Mouse (Mus musculus) adrenal gland, postnatal 10 days (tissue): ENCODE data around the gene Fabp2. TPM values are rescaled to one million over a fixed set of nuclear protein-coding genes. Genes with fewer than 3 reads are reported as not detected.
A peak's percentile ranks its signal among the peaks of the same experiment; 100 is the strongest.
"Not testable (repeated sequence)": the region's sequence is repeated elsewhere in the genome, so short reads cannot be mapped to it uniquely, and the experiment has no call there.

Experiments used
- DNase-seq: peaks from one replicate; pipeline ENCODE4 v3.0.0; 2021; ENCODE audit warnings: mixed read lengths
- total RNA-seq, 2 experiments: library from RNA; stranded (reverse); gene quantifications; 2 replicates each; pipeline ENCODE4 v1.2.3; 2021

Fabp2 gene
- total RNA-seq, 2 experiments from 2014 or later: 7.5 to 17.9 TPM

- DNase-seq: no peak
These were observed 24.4 kb downstream of the Fabp2 start, which contains the start of gene Gm10959 for GRCm38 (mm10) chr3:122919260-122919659. Gene Gm10959, minus strand, starts transcription at chr3:122919360.

DNA sequence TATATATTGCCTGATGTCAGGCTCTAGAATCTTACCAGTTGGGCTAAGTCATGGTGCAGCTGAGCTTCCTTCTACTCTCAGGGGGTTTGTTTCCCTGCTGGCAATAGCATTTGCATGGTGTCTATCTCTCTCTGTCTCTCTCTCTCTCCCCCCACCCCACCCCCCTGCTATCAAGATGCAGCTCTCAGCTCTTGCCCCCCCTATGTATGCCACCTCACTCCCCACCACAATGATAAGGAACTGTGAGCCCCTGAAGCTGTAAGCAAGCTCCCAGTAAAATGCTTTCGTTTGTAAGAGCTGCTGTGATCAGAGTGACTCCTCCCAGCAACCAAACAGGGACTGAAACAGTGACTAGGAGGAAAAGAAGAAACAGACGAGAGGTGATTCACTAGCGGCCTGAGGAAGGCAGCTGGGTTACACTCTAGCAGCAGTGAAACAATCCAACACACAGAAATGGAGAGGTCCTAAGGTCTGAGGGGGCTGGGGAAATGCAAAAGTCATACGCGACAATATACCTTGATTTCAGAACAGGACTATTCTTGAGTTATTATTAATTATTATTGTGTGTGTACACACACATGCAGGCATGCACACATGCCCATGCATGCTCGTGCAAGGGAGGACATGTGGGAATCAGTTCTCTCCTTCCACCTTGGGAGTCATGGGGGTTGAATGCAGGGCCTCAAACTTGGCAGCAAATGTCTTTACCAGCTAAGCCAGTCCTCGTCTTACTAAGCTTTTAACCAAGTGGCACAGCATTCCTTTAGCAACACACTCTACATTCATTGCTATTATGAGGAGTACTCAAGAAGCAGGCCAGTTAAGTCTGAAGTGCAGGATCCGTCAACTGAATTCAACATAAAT lies 25.9 kb downstream of the Fabp2 start:
- no peak for DNase-seq

DNA sequence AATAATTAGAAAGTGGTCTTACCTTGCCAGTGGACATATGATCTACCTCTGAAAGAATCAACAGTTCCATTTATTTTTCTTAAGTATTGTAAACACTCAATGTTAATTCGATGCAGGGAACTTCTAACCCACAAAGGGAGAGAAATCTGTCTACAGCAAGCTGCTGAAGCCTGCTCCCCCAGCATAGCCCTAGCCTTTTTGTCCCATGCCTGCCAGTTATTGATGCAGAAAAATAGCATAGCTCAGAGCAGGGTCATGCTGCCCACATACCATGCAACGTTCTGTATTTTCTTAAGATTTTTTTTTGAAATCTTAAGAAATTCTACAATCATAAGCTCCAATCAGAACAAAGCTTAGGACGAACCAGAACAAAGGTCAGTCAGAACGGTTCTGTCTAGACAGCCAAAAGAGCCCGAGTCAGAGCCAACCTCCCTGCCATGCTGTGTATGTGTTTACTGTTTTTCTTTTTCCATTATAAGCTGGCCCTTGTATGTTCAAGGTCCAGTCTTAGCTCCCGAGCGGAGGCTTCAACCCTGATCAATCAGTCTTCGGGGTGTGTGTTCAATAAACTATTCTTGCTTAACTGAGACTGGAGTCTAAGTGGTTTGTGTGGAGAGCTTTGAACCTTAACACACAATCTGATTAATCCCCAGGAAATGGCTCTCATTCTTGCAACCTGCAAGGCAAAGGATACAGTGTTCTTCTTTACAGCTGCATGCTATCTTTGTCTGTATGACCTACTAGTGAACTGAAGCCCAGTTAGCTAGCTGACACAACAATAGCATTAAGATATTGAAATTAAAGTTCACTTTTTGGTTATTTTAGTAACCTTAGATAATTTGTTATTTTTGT lies 27.0 kb downstream of the Fabp2 start:
- DNase-seq: peak; percentile 34

GRCm38 (mm10) chr3:122923147-122923546 lies 28.3 kb downstream of the Fabp2 start:
- no peak for DNase-seq

GRCm38 (mm10) chr3:122924009-122924914 lies 29.4 kb downstream of the Fabp2 start, which contains the start of gene 1810037I17Rik:
Gene 1810037I17Rik, plus strand, starts transcription at chr3:122924203.
- DNase-seq: peak; percentile 98

DNA sequence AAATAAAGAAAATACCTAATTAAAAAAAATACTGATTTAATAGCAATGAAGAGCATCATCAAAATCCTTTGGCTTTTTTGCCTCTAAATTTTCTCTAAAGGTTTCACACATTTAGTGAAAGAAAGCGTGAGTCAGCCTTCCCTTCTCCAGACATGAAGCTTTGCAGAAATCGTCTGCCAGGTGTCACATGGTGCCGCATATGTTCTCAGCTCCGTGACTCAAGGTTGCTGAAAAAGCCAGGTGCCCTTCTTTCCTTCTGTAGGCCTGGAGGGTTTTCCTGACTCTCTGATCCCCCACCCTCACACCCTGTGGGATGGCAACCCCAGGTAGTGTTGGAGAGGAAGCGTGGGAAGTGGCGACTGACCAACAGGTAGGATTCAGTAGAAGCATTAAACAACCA lies 34.9 kb downstream of the Fabp2 start:
- DNase-seq: no peak

DNA sequence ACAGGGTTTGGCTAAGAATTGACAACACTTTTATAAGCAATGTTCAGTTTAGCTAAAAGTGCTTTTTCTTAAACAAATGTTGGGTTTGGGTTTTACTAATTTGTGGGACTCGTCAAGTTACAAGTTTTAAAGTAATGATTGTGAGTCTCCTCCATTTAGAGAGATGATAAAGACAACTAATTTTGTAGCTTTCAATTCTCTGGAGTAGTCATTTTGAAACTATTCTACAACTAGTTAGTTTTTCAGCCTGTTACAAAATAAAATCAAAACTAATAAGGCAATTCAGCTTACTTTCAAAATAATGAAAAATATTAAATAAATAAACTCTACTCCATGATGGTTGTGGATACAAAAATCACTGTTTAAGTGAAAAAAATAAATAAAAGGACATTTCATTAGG lies 37.6 kb downstream of the Fabp2 start:
- no peak for DNase-seq

GRCm38 (mm10) chr3:122937176-122937575 lies 42.3 kb downstream of the Fabp2 start:
- not testable (repeated sequence) for DNase-seq

DNA sequence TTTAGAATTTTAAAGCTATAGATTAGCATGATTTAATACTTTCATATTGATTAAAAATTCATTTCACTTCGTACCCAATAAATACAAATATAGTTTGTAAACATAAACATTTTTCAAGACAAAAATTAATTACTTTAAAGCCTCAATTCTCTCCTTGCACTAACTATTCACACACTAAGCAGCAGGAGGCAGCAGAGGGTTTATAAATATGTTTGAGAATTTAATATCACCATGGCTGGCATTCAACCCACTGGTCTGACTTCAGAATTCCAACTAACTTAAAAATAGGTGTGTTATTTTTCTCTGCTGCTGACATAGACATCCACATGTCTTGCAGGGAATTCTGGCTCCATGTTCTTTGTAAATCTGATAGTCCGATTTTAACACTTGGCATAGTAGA lies 44.3 kb downstream of the Fabp2 start:
- peak; percentile 58 for DNase-seq

GRCm38 (mm10) chr3:122943387-122943890 lies 48.6 kb downstream of the Fabp2 start:
- DNase-seq: peak; percentile 31

Other genes starting within 250 kb of the Fabp2 start
- gene Pde5a, start 166.1 kb upstream of the Fabp2 start, total RNA-seq: 10 to 100 TPM; 20.4 to 21.2 TPM
- not detected for gene Gm10959, start 24.3 kb downstream of the Fabp2 start, total RNA-seq
- gene 1810037I17Rik, start 29.1 kb downstream of the Fabp2 start, total RNA-seq: 10 to 100 TPM; 59.1 to 60.4 TPM
- gene Usp53, start 89.4 kb downstream of the Fabp2 start, total RNA-seq: 10 to 100 TPM; 19.7 to 24.0 TPM
- gene Myoz2, start 139.9 kb downstream of the Fabp2 start, total RNA-seq: 10 to 100 TPM in 1 of 2 experiments, 1 to 10 TPM in 1; 9.8 to 66.2 TPM